Mouse (Mus musculus) cortical plate, adult 2 months (tissue): ENCODE measurements around the gene Rai2.

Experiments used
- CTCF ChIP-seq: fragments of 200-500 bp; IDR thresholded peaks from 2 replicates; pipeline ENCODE4 v1.5.1; 2011; ENCODE audit warnings: mild to moderate bottlenecking, control low read depth, low read length; ENCODE audit not compliant: insufficient read depth; ENCODE audit errors: extremely low read depth
- POLR2A ChIP-seq: fragments of 200-500 bp; IDR thresholded peaks from 2 replicates; pipeline ENCODE4 v1.6.1; 2011; ENCODE audit warnings: mild to moderate bottlenecking, low read length, control low read depth; ENCODE audit not compliant: insufficient read depth; ENCODE audit errors: extremely low read depth

- no peak for TF ChIP-seq CTCF
- TF ChIP-seq POLR2A = no peak
Observed at GRCm38 (mm10) chrX:161733581-161734309, 16.9 kb downstream of the Rai2 start.
